ENCODE assay signal across 22 mouse cellular contexts in genomic region chr6:103312935-103313334, GRCm38 (mm10).
DNase-seq lines count a peak whose midpoint lies in the region; ATAC-seq lines count a peak whose summit lies in the region.
"Had no signal": no experiment of that assay in that cellular context is flagged by ENCODE, and none has a peak within 500 bp of the region (broad histone marks: within the 10 kb centered on the region; RNA-seq: fewer than 3 reads in every experiment).

No protein-coding gene starts in this region.

- H3K9me3 ChIP-seq in hindbrain, embryonic 11.5 days (ENCODE audit: control insufficient read depth, low read length) = no peaks in the 10 kb centered on the region
- no peaks in the 10 kb centered on the region for H3K9me3 ChIP-seq in hindbrain, embryonic 14.5 days (ENCODE audit: control insufficient read depth, low read length)
- no peaks in the 10 kb centered on the region for H3K9me3 ChIP-seq in midbrain, embryonic 12.5 days
- H3K9me3 ChIP-seq in midbrain, embryonic 16.5 days (replicated peaks; ENCODE audit: control insufficient read depth, low read length, poor library complexity, severe bottlenecking) = no peaks in the 10 kb centered on the region
- no peaks in the 10 kb centered on the region for H3K9me3 ChIP-seq in neural tube, embryonic 13.5 days
- H3K9me3 ChIP-seq: embryonic facial prominence, embryonic 12.5 days; forebrain, embryonic 15.5 days; heart, embryonic 13.5 days had no signal

- no peaks in the 10 kb centered on the region for H3K36me3 ChIP-seq in hindbrain, embryonic 11.5 days (ENCODE audit: control insufficient read depth, insufficient read depth, low read length)
- no peaks in the 10 kb centered on the region for H3K36me3 ChIP-seq in hindbrain, embryonic 14.5 days (replicated peaks; ENCODE audit: control insufficient read depth, insufficient read depth)
- no peaks in the 10 kb centered on the region for H3K36me3 ChIP-seq in midbrain, embryonic 12.5 days
- H3K36me3 ChIP-seq in midbrain, embryonic 16.5 days (ENCODE audit: control insufficient read depth, insufficient read depth, low read length) = no peaks in the 10 kb centered on the region
- H3K36me3 ChIP-seq in neural tube, embryonic 13.5 days = no peaks in the 10 kb centered on the region
- H3K36me3 ChIP-seq: embryonic facial prominence, embryonic 12.5 days; forebrain, embryonic 15.5 days; G1E; heart, embryonic 13.5 days had no signal

- no peak overlapping the region for H3K4me3 ChIP-seq in hindbrain, embryonic 11.5 days (ENCODE audit: low read depth, low read length)
- H3K4me3 ChIP-seq in hindbrain, embryonic 14.5 days (replicated peaks; ENCODE audit: low read length) = no peak overlapping the region
- H3K4me3 ChIP-seq in midbrain, embryonic 12.5 days = no peak overlapping the region
- no peak overlapping the region for H3K4me3 ChIP-seq in midbrain, embryonic 16.5 days (ENCODE audit: low read depth, low read length)
- no peak overlapping the region for H3K4me3 ChIP-seq in neural tube, embryonic 13.5 days
- H3K4me3 ChIP-seq: embryonic facial prominence, embryonic 12.5 days; forebrain, embryonic 15.5 days; heart, embryonic 13.5 days had no signal

- H3K27me3 ChIP-seq in hindbrain, embryonic 11.5 days (ENCODE audit: control insufficient read depth, insufficient read depth, low read length) = no peaks in the 10 kb centered on the region
- no peaks in the 10 kb centered on the region for H3K27me3 ChIP-seq in hindbrain, embryonic 14.5 days (ENCODE audit: control insufficient read depth, insufficient read depth, low read length)
- peaks cover 21% of the 10 kb centered on the region for H3K27me3 ChIP-seq in midbrain, embryonic 12.5 days
- H3K27me3 ChIP-seq in midbrain, embryonic 16.5 days (ENCODE audit: control insufficient read depth, insufficient read depth, low read depth, low read length) = no peaks in the 10 kb centered on the region
- H3K27me3 ChIP-seq in neural tube, embryonic 13.5 days = no peaks in the 10 kb centered on the region
- H3K27me3 ChIP-seq: embryonic facial prominence, embryonic 12.5 days; forebrain, embryonic 15.5 days; heart, embryonic 13.5 days had no signal

- 0 out of 2 replicates have a peak, but pooled peaks have one; percentile 22 for ATAC-seq in hindbrain, embryonic 11.5 days (ENCODE audit: low FRiP score)
- ATAC-seq in hindbrain, embryonic 14.5 days (ENCODE audit: low FRiP score) = no peak
- ATAC-seq in midbrain, embryonic 12.5 days (ENCODE audit: low FRiP score, low read depth) = peak; percentile 50
- ATAC-seq in midbrain, embryonic 16.5 days = no peak
- ATAC-seq in neural tube, embryonic 13.5 days (ENCODE audit: low read depth) = no peak
- ATAC-seq: CD4-positive, CD25-positive, alpha-beta regulatory T cell, adult 4 months; forebrain, embryonic 15.5 days; hindbrain, embryonic 16.5 days had no signal

- 62% methylated on average over 5 of the region's 5 CpGs for WGBS in hindbrain, embryonic 11.5 days
- 42% methylated on average over 5 of the region's 5 CpGs for WGBS in hindbrain, embryonic 14.5 days
- WGBS in midbrain, embryonic 12.5 days = 29% methylated on average over 5 of the region's 5 CpGs
- WGBS in midbrain, embryonic 16.5 days = 22% methylated on average over 5 of the region's 5 CpGs
- WGBS in neural tube, embryonic 13.5 days = 40% methylated on average over 5 of the region's 5 CpGs

- H3K27ac ChIP-seq in hindbrain, embryonic 11.5 days (ENCODE audit: low read depth, low read length) = no peak overlapping the region
- H3K27ac ChIP-seq in hindbrain, embryonic 14.5 days = no peak overlapping the region
- no peak overlapping the region for H3K27ac ChIP-seq in midbrain, embryonic 12.5 days (replicated peaks)
- H3K27ac ChIP-seq in midbrain, embryonic 16.5 days (ENCODE audit: low read length) = no peak overlapping the region
- peak overlapping the region; percentile 18 for H3K27ac ChIP-seq in neural tube, embryonic 13.5 days (replicated peaks)
- H3K27ac ChIP-seq: embryonic facial prominence, embryonic 12.5 days; forebrain, embryonic 15.5 days; heart, embryonic 13.5 days had no signal

- peak; percentile 13 for DNase-seq in hindbrain, embryonic 11.5 days (ENCODE audit: low spot score)
- DNase-seq in hindbrain, embryonic 14.5 days (ENCODE audit: low spot score) = no peak
- DNase-seq in neural tube, embryonic 10.5 days (ENCODE audit: extremely low spot score, low spot score) = no peak
- no peak for DNase-seq in cerebellum, adult 11 months
- DNase-seq: adrenal gland, adult 8-10 months; adrenal gland, postnatal 36 days; B cell, adult 2 months; cerebellum, adult 11-12 months; cerebellum, adult 9-10 months; cerebellum, postnatal 25 days; gastrocnemius, postnatal 36 days; heart, adult 11 months; heart, postnatal 36 days had no signal

- H3K4me2 ChIP-seq in hindbrain, embryonic 11.5 days (replicated peaks; ENCODE audit: low read depth, low read length) = no peak overlapping the region
- H3K4me2 ChIP-seq in hindbrain, embryonic 14.5 days (replicated peaks) = no peak overlapping the region
- H3K4me2 ChIP-seq in midbrain, embryonic 12.5 days (replicated peaks) = no peak overlapping the region
- H3K4me2 ChIP-seq in midbrain, embryonic 16.5 days (ENCODE audit: low read length) = no peak overlapping the region
- no peak overlapping the region for H3K4me2 ChIP-seq in neural tube, embryonic 13.5 days
- H3K4me2 ChIP-seq: embryonic facial prominence, embryonic 12.5 days; forebrain, embryonic 15.5 days; heart, embryonic 13.5 days had no signal

- no peaks in the 10 kb centered on the region for H3K4me1 ChIP-seq in hindbrain, embryonic 11.5 days (replicated peaks; ENCODE audit: control insufficient read depth, insufficient read depth, low read length)
- H3K4me1 ChIP-seq in hindbrain, embryonic 14.5 days (replicated peaks; ENCODE audit: control insufficient read depth, insufficient read depth, low read length) = 0 out of 2 replicates have a peak, but pooled peaks cover 12% of the 10 kb centered on the region
- H3K4me1 ChIP-seq in midbrain, embryonic 12.5 days = peaks cover 7% of the 10 kb centered on the region
- peaks cover 18% of the 10 kb centered on the region for H3K4me1 ChIP-seq in midbrain, embryonic 16.5 days (ENCODE audit: control insufficient read depth, insufficient read depth, low read length)
- H3K4me1 ChIP-seq in neural tube, embryonic 13.5 days (replicated peaks) = peaks cover 14% of the 10 kb centered on the region; the same call in 1 of the 2 replicates
- H3K4me1 ChIP-seq: heart, embryonic 13.5 days had no signal

- no peak overlapping the region for H3K9ac ChIP-seq in hindbrain, embryonic 11.5 days (ENCODE audit: low read depth, low read length)
- no peak overlapping the region for H3K9ac ChIP-seq in hindbrain, embryonic 14.5 days
- H3K9ac ChIP-seq in midbrain, embryonic 12.5 days (replicated peaks) = no peak overlapping the region
- no peak overlapping the region for H3K9ac ChIP-seq in midbrain, embryonic 16.5 days (ENCODE audit: low read depth, low read length)
- H3K9ac ChIP-seq in neural tube, embryonic 13.5 days = no peak overlapping the region
- H3K9ac ChIP-seq: embryonic facial prominence, embryonic 12.5 days; forebrain, embryonic 15.5 days; heart, embryonic 13.5 days had no signal

Comparison
In these comparisons a context has a peak if more than half of its experiments do, and no peak if none do; other contexts are left out.
1. ATAC-seq: peak in hindbrain, embryonic 11.5 days (single experiment) and midbrain, embryonic 12.5 days (single experiment); none in hindbrain, embryonic 14.5 days (single experiment), midbrain, embryonic 16.5 days (single experiment) and neural tube, embryonic 13.5 days (single experiment).